Mouse (Mus musculus) heart, adult 2 months (tissue): ENCODE data around the gene Hist3h2a. TPM values are rescaled to one million over a fixed set of nuclear protein-coding genes. Genes with fewer than 3 reads are reported as not detected.
"Not testable (repeated sequence)": the region's sequence is repeated elsewhere in the genome, so short reads cannot be mapped to it uniquely, and the experiment has no call there.

Experiments
- DNase-seq, 2 experiments: peaks; one replicate each; pipeline ENCODE4 v3.0.0; 2021
- H3K27ac ChIP-seq: fragments of 200-600 bp; 2 replicates; pipeline ENCODE4 v1.8.1; 2022
- H3K27me3 ChIP-seq: fragments of 200-500 bp; 2 replicates; pipeline ENCODE4 v1.6.1; 2012; ENCODE audit warnings: mild to moderate bottlenecking, low read length, inconsistent platforms, mixed read lengths; ENCODE audit not compliant: control insufficient read depth, insufficient read depth
- H3K36me3 ChIP-seq: fragments of 200-500 bp; 2 replicates; pipeline ENCODE4 v1.6.1; 2012; ENCODE audit warnings: low read length, inconsistent platforms; ENCODE audit not compliant: control insufficient read depth, insufficient read depth
- H3K4me1 ChIP-seq: fragments of 200-500 bp; 2 replicates; pipeline ENCODE4 v1.6.1; 2011; ENCODE audit warnings: low read length; ENCODE audit not compliant: control insufficient read depth, insufficient read depth
- H3K4me3 ChIP-seq: fragments of 200-600 bp; 2 replicates; pipeline ENCODE4 v1.8.1; 2022
- H3K79me2 ChIP-seq: fragments of 200-500 bp; replicated peaks from 2 replicates; pipeline ENCODE4 v1.6.1; 2012; ENCODE audit warnings: mild to moderate bottlenecking, inconsistent platforms, low read length, moderate library complexity, mixed read lengths; ENCODE audit not compliant: control insufficient read depth, insufficient read depth
- H3K9ac ChIP-seq: fragments of 200-500 bp; 2 replicates; pipeline ENCODE4 v1.6.1; 2012; ENCODE audit warnings: low read depth, mild to moderate bottlenecking, control low read depth, inconsistent platforms, low read length, mixed read lengths
- CTCF ChIP-seq: fragments of 200-600 bp; IDR thresholded peaks from 2 replicates; pipeline ENCODE4 v1.8.1; 2022; ENCODE audit warnings: antibody characterized with exemption, mild to moderate bottlenecking, moderate library complexity
- EP300 ChIP-seq: fragments of 200-500 bp; IDR thresholded peaks from 2 replicates; pipeline ENCODE4 v1.6.1; 2011; ENCODE audit warnings: low read depth, low read length, control low read depth; ENCODE audit not compliant: insufficient read depth
- POLR2A ChIP-seq: fragments of 200-500 bp; IDR thresholded peaks from 2 replicates; pipeline ENCODE4 v1.6.1; 2011; ENCODE audit warnings: mild to moderate bottlenecking, low read depth, low read length, control low read depth; ENCODE audit not compliant: insufficient read depth
- WGBS: fragments of 180-500 bp; shearing (Covaris S2); methylation state at CpG from one replicate; pipeline ENCODE4 v1.1.7; 2018; 5-methylcytosine and 5-hydroxymethylcytosine counted together
- intact Hi-C: fragments of 180-260 bp; cut with DNase I; formaldehyde crosslinking; loops from one replicate; pipeline ENCODE4 v1.15.1; 2025
- polyA plus RNA-seq: library from polyadenylated mRNA; depleted of rRNA; stranded (reverse); fragments of >200 nt; gene quantifications from 2 replicates; pipeline ENCODE4 v1.2.3, GENCODE M21; 2012
- total RNA-seq, 2 experiments: library from RNA; stranded (reverse); gene quantifications; 2 replicates each; pipeline ENCODE4 v1.2.3; 2021

Hist3h2a gene
- total and polyA plus RNA-seq, 3 experiments: 13.6 to 15.4 (median 14.0) TPM

- DNase-seq: peak; percentile 56 to 61
- peak within 1 kb of the TSS; percentile 33 for H3K9ac ChIP-seq
- WGBS: 1% methylated on average over 48 of the region's 48 CpGs
- 0 out of 2 replicates have a peak, but pooled peaks cover 1% of the 10 kb centered on the region for H3K27me3 ChIP-seq
- H3K36me3 ChIP-seq: no peaks in the 10 kb centered on the region
- TF ChIP-seq EP300: no peak
- TF ChIP-seq POLR2A: peak; percentile 79
- TF ChIP-seq CTCF: no peak
- H3K4me1 ChIP-seq: peaks cover 1% of the 10 kb centered on the region; the same call in 1 of the 2 replicates
- peak within 1 kb of the TSS; percentile 44 for H3K4me3 ChIP-seq
- H3K27ac ChIP-seq: peak within 1 kb of the TSS; percentile 24
- H3K79me2 ChIP-seq: no peaks in the 10 kb centered on the region
- intact Hi-C loops: no loop called here
Measured at GRCm38 (mm10) chr11:58948542-58949479, 5.7 kb upstream of the Hist3h2a start, which contains the start of gene Hist3h2ba. TSS of gene Hist3h2ba (plus strand) at chr11:58948920.

GRCm38 (mm10) chr11:58949480-58950431 is 4.7 kb upstream of the Hist3h2a start:
- Histone ChIP-seq H3K27ac (no peak overlapping the region), H3K36me3 (no peaks in the 10 kb centered on the region), H3K27me3 (0 out of 2 replicates have a peak, but pooled peaks cover 1% of the 10 kb centered on the region), H3K79me2 (no peaks in the 10 kb centered on the region), H3K9ac (no peak overlapping the region), H3K4me3 (no peak overlapping the region), H3K4me1 (peaks cover 1% of the 10 kb centered on the region; the same call in 1 of the 2 replicates)
- WGBS: 42% methylated on average over 20 of the region's 20 CpGs
- intact Hi-C loops: no loop called here
- TF ChIP-seq CTCF (no peak), POLR2A (no peak), EP300 (no peak)
- no peak for DNase-seq

GRCm38 (mm10) chr11:58951210-58951609 is 3.3 kb upstream of the Hist3h2a start:
- no peak for DNase-seq
- H3K27ac ChIP-seq: no peak overlapping the region
- peaks cover 3% of the 10 kb centered on the region for H3K36me3 ChIP-seq
- TF ChIP-seq EP300 (no peak), CTCF (no peak), POLR2A (no peak)
- H3K4me1 ChIP-seq: peaks cover 1% of the 10 kb centered on the region; the same call in 1 of the 2 replicates
- WGBS: 86% methylated on average over 5 of the region's 5 CpGs
- no peak overlapping the region for H3K4me3 ChIP-seq
- intact Hi-C loops: no loop called here
- H3K9ac ChIP-seq: no peak overlapping the region
- H3K79me2 ChIP-seq: no peaks in the 10 kb centered on the region
- 0 out of 2 replicates have a peak, but pooled peaks cover 1% of the 10 kb centered on the region for H3K27me3 ChIP-seq

- intact Hi-C loops: loop anchor here (2.0 kb wide), 2 partner anchors 15 to 25 kb away; partner anchors contain the start of gene Rnf187
- 1% methylated on average over 33 of the region's 33 CpGs for WGBS
Measured at GRCm38 (mm10) chr11:58953351-58954169, 925 bp upstream of the Hist3h2a start.

GRCm38 (mm10) chr11:58954170-58954419 is 390 bp upstream of the Hist3h2a start:
- not testable (repeated sequence) for H3K79me2 ChIP-seq, H3K36me3 ChIP-seq, H3K27me3 ChIP-seq, H3K4me1 ChIP-seq
- peak in 1 of 2 experiments; percentile 76 for DNase-seq
- H3K27ac ChIP-seq: peak overlapping the region; percentile 99
- under 1% methylated on average over 17 of the region's 17 CpGs for WGBS
- peak overlapping the region; percentile 74 for H3K9ac ChIP-seq
- intact Hi-C loops: loop anchor here (2.0 kb wide), 1 partner anchor 25 kb away; no protein-coding TSS in a partner anchor
- H3K4me3 ChIP-seq: peak overlapping the region; percentile 89

More at GRCm38 (mm10) chr11:58953351-58954169, 925 bp upstream of the Hist3h2a start:
- DNase-seq: no peak
- Histone ChIP-seq H3K27ac (peak overlapping the region; percentile 99), H3K79me2 (no peaks in the 10 kb centered on the region), H3K4me3 (peak overlapping the region; percentile 89), H3K9ac (peak overlapping the region; percentile 74), H3K36me3 (peaks cover 8% of the 10 kb centered on the region), H3K27me3 (0 out of 2 replicates have a peak, but pooled peaks cover 1% of the 10 kb centered on the region), H3K4me1 (peaks cover 9% of the 10 kb centered on the region)
- TF ChIP-seq POLR2A: no peak
- TF ChIP-seq CTCF: no peak
- TF ChIP-seq EP300: no peak
